Mouse (Mus musculus): ENCODE measurements at regions not wholly inside any gene's neighbourhood (a gene's known extent, or its start where the extent isn't known, plus 50 kb on each side); places are given as distances from the start of the nearest gene placed in this dataset.
"Not testable (repeated sequence)": the region's sequence is repeated elsewhere in the genome, so short reads cannot be mapped to it uniquely, and the experiment has no call there.

DNA sequence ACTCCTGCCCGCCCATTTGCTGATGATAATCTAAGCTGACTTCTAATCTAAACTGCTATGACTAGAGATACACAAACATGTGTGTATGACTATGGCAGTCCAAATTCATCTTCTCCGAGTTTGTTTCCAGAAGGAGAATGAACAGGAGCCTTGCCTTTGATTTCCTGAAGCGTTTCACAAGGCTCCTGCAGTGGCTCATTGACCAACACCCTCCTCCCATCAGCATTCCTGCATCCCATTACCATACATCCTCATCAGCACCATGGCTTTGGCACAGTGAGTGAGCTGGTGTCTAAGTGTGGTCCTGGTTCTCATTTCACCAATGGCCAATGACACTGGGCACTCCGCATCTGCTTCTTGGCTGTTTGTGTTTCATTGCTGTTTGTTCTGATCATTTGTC, 548.6 kb upstream of the Olfr1507 start:
- not testable (repeated sequence) for DNase-seq (ENCODE audit: low spot score in 2 of 2)

DNA sequence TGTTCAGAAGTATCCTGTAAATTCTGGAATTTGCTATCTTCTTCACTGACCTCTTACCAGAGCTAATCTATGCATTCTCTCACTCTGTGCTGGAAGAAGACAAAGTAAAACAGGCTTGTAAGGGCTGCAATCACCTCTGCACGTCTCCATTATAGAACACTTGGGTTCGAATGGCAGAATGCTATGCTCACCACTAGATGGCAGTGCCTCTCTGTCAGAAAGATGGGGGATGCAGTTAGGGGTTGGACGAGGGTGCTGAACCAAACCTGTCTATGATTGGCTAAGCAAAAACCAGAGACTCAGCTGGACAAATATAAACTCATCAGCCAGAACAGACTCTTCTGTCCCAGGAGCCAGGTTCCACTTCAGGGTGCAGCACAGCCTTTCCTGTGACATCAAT, 546.5 kb upstream of the Olfr1507 start:
- not testable (repeated sequence) for DNase-seq (ENCODE audit: low spot score in 2 of 2)

DNA sequence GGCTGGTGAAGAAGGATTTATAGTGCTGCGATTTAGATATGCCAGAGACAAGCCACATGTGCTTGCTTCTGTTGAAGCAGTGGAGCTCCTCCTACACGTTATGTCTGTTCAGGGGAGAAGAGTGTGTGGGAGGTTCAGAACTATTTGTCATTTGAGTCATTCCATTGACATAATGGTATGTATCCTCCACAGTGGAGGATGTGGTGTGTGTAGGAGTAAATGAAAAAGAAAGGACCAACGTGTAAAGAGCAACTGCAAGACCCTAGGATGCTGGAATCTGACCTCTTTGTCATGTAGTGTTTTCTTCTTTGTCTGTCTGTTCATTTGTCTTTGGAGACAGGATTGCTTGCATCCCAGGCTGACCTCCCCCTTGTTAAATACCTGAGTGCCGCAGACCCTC, 543.9 kb upstream of the Olfr1507 start:
- DNase-seq (ENCODE audit: low spot score in 2 of 2), result not testable (repeated sequence)

DNA sequence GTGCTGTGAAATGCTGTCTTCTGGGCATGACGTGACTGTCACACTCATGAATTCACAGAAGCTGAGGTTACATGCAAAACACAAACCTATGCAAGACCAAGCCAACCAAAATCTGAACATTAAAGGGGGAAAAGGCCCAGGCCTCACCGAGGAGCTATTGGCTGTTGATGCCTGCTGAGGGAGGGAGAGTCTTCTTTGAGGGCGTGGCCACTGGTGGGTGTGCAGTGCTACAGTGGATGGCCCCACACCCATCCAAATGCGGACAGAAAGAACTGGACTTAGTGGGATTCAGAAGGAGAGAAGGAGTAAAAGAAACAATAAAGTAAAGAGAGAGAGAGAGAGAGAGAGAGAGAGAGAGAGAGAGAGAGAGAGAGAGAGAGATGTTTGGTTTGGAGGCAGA, 539.4 kb upstream of the Olfr1507 start:
- DNase-seq (ENCODE audit: low spot score in 2 of 2), result not testable (repeated sequence)

DNA sequence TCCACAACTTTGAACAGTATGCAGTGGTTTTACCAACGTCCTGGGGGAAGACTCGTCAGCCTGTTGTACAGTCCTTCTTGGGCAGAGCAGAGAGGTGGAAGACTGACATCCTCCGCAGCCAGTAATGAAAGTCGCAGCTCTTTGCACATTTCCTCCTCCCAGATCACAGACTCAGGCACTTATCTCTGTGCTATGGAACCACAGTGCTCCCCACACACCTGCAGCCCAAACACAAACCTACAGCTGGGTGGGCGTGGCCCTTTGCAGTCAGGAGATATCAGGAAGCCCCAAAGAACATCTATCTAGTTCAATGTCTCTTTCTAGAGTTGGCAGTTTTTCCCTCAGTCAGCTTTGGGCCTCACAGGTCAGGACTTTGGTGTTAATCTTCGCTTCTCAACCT, 537.7 kb upstream of the Olfr1507 start:
- not testable (repeated sequence) for DNase-seq (ENCODE audit: low spot score in 2 of 2)

DNA sequence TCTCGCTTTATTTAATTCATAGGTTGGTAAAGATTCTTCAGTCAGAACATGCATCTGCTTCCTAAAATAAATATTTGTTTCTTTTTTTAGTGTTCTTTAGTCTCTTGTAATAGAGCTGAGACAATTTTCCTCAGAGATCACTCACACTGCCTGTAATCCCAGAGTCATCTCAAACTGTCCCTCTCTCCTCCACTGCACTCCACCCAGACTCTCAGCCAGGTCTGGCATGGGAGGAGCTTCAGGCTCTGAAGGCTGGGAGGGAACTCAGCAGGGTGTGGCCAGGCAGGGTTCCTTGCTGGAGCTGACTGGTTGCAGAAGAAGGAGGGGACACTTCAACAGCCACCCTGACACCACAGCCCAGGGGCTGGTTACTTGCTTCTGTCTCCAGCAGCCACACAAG, 536.9 kb upstream of the Olfr1507 start:
- DNase-seq (ENCODE audit: low spot score in 2 of 2), result not testable (repeated sequence)

DNA sequence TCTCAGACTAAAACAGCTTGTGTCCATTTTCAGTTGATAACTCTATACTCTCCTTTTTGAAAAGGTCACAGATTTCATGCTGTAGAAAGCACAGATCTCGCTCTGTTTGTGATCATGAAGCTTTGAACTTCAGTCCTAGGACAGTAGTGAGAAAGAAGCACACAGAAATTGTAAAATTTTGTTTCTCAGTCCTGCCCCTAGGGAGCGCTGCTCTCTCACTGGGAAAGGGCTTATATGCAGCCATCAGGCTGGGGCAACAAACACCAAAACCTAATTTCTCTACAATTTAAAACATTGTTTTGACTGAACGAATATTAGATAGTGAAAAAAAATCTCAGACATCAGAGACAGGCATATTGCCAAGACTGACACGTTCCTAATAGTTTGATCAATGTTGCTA, 534.7 kb upstream of the Olfr1507 start:
- not testable (repeated sequence) for DNase-seq (ENCODE audit: low spot score in 2 of 2)

DNA sequence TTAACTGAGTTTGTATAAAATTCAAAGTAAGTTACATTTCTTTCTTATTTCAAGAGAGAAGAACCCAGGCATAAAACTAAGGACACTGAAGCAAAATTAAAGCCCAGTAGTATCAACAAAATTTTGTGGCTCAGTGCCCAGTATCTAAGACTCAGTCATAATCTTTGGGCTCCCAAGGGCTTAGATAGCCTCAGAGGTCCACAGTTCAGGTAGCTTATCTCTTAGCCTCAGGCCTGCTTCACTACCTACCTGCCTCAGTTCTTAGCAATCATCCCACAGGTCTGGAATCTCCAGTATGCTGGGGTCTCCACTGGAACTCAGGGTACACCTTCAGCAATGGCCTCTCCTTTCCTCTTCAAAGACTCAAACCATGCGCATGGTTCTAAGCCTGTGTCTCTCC, 531.4 kb upstream of the Olfr1507 start:
- DNase-seq (ENCODE audit: low spot score in 2 of 2), result not testable (repeated sequence)

DNA sequence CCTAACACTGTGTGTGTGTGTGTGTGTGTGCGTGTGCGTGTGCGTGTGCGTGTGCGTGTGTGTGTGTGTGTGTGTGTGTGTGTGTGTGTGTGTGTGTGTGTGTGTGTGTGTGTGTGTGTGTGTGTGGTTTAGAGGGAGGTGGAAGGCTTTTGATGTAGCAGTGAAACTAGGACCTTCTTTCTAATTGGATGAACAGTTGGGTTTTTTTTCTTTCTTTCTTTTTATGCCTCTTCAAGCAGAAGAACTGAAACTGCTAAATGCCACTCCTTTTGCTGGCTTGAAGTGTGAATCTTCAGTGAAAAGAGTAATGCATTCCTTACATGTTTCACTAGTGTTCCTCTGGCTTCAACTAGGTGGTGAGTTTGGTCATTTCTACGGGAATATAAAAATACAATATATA, 524.6 kb upstream of the Olfr1507 start:
- not testable (repeated sequence) for DNase-seq (ENCODE audit: low spot score in 2 of 2)

DNA sequence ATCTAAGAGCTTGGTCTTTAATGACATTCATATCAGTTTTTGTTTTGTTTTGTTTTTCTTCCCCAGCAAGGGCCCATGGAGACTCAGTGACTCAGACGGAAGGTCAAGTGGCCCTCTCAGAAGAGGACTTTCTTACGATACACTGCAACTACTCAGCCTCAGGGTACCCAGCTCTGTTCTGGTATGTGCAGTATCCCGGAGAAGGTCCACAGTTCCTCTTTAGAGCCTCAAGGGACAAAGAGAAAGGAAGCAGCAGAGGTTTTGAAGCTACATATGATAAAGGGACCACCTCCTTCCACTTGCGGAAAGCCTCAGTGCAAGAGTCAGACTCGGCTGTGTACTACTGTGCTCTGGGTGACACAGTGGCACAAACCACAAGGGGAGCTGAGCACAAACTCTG, 512.2 kb upstream of the Olfr1507 start:
- not testable (repeated sequence) for DNase-seq (ENCODE audit: low spot score in 2 of 2)

DNA sequence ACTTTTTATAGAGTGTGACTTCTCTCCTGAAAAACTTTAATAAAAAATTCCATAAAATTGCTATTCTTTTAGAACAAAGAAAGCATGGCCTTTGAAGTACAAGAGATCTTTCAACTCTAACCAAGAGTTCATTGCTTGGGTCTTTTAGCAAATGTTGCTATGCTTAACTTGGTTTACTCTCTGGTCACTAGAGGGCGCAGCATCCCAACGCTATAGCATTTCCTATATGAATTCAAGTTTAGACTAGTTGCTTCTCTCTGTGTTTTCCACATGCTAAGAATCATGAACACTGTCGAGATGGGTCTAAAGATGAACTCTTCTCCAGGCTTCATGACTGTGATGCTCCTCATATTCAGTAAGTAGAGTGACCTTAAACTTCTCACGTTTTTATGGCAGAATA, 511.8 kb upstream of the Olfr1507 start:
- DNase-seq (ENCODE audit: low spot score in 2 of 2), result not testable (repeated sequence)

DNA sequence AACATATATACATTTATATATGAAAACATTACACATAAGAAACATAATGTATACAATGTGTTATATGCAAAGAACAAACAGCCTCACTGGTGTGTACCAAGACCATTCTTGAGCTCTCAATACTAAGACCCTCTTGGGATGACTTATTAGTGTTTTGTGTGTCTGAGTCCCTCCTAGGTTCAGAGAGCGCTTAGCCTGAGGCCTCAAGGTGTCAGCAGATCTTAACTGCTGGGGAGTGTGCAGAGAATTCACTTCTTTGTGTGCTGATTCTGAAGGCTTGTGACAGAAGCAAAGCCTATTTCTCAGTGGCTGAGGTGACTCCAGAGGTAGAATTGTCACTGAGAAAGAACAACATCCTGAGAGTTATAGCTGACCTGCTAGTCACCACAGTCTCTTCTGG, 505.7 kb upstream of the Olfr1507 start:
- DNase-seq (ENCODE audit: low spot score in 2 of 2), result not testable (repeated sequence)

DNA sequence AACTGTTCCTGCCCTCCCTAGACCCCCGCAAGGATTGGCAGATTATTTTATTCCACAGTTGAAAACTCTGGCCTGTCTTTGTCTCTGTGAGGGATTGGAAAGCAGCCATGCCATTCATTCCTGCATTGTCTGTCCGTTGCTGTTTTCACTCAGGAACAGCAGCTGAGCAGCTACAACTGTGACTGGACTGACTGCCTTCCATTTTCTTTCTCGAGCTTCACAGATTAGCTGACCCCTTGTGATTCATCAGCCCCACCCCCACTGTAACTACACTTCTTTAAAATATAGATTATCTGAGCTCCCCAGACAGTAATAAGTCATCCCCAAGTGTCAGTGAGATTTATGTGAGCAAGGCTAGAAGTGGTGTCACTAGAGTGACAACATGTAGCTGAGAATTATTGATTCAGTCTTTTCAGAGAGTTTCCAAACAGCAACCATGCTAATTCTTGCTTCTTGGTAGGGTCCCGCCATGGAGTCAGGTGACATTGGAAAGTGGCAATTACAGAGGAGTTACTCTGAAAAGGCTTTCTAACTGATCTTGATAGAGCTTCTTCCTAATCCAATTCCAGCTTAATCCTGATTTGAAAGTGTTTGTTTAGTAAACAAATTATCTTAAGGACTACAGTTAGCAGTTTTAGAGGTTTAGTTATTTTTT, 496.7 kb upstream of the Olfr1507 start:
- not testable (repeated sequence) for DNase-seq (ENCODE audit: low spot score in 2 of 2)

DNA sequence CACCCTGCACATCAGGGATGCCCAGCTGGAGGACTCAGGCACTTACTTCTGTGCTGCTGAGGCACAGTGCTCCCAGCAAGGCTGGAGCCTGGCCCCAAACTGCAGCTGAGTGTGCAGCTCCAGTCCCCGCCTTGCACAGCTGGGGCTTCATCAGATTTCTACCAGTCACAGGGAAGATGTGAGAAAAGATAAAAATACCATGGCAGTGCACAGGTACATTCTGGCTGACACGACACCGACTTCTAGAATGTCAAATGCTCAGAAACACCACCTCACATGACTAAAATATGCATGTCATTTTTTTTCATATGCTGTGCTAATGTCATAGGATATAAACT, 495.7 kb upstream of the Olfr1507 start:
- DNase-seq (ENCODE audit: low spot score in 2 of 2), result not testable (repeated sequence)

DNA sequence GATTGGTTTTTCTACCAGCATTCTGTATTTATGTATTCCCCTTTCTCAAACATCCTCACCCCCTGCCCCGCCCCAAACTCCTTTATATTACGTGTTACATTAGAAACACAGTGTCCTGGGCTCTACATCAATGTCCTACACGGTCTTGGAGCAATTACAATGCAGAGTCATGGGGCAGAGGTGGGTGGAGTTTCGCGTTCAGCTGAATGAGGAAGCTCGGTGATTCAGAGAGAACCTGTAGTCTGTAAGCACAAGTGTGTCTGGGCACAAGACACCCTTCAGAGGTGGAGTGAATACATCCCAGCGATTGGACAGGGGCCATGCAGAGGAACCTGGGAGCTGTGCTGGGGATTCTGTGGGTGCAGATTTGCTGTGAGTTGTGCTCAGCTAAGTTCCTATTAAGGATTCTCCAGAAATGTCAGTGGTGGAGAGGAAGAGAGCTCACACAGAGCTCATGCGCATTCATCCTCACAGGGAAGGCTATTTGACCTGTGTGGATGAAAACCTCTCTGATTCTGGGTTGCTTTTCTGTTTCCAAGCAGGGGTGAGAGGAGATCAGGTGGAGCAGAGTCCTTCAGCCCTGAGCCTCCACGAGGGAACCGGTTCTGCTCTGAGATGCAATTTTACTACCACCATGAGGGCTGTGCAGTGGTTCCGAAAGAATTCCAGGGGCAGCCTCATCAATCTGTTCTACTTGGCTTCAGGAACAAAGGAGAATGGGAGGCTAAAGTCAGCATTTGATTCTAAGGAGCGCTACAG, 495.2 kb upstream of the Olfr1507 start:
- DNase-seq (ENCODE audit: low spot score in 2 of 2), result not testable (repeated sequence)

DNA sequence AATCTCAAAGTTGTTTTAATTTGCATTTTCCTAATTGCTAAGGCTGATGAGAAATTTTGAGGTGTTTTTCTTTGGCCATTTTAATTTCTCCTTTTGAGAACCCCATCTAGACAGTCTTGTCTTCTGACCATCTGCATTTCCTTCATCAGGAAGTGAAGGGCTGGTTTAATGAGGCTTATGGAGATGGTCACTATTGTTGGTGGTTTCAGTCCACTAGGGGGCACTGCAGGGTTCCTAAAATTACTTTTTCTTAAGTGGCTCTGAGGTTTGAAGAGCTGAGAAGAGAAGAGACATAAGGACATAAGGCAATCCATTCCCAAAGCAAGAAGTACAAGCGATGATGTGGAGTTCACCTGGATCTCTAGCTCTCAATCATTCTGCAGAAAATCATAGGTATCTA, 494.4 kb upstream of the Olfr1507 start:
- not testable (repeated sequence) for DNase-seq (ENCODE audit: low spot score in 2 of 2)

DNA sequence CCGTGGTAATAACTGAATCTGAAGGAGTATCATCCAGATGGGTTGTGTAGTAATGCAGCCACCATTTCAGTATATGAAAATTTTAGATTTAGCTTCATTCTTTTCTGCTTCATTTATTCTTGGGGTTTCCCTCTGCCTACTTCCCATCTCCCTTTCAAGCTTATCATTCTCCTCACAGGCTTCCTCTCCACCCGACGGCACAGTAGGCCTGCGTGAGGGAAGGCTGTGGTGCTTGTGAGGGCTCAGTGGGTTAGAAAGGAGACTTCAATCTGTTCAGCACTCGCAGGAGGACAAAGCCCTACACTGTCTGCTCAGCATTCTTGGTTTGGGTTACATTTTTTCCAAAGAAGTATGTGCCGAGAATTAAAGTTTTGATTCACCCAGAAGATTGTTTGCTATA, 493.0 kb upstream of the Olfr1507 start:
- not testable (repeated sequence) for DNase-seq (ENCODE audit: low spot score in 2 of 2)

DNA sequence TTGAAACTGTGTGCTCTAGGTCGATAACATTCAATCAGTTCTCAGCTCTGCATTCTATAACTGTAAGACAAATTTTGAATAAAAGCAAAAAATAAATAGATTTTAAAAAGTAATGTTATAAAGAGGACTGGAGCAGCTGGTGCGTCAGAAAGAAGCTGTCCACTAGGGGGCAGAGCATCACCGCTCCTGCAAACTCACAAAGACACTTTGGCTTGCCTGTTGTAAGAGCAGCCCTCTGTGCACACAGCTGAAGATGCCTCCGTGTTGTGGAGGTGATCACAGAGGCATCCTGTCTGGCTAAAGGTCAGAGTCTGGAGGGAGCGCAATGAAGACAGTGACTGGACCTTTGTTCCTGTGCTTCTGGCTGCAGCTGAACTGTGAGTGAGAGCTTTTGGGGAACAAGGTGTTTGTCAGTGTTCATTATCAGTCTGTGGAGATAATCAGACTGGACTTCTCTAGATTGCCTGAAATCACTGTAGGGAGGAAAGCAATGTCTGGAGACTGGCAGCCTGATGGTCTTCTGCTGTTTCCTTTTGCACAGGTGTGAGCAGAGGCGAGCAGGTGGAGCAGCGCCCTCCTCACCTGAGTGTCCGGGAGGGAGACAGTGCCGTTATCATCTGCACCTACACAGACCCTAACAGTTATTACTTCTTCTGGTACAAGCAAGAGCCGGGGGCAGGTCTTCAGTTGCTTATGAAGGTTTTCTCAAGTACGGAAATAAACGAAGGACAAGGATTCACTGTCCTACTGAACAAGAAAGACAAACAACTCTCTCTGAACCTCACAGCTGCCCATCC, 476.9 kb upstream of the Olfr1507 start:
- DNase-seq (ENCODE audit: low spot score in 2 of 2), result not testable (repeated sequence)

DNA sequence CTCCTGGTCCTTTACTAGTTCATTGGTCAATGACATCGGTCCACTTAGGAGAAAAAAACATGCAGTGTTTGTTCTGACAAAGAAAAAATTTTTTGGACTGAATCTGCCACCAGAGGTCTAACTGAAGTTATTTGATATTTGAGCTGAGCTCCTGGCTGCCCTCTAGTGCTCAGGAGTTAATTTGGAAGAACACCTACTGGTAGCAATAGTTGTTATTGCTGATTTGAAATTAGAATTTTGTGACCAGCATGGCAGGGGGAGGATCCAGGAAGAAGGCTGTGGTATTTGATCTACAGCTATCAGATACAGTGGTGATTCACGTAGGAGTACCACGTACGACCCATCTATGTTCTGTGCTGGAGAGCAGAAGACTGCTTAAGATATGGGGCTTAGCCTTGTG, 466.6 kb upstream of the Olfr1507 start:
- not testable (repeated sequence) for DNase-seq (ENCODE audit: low spot score in 2 of 2)

DNA sequence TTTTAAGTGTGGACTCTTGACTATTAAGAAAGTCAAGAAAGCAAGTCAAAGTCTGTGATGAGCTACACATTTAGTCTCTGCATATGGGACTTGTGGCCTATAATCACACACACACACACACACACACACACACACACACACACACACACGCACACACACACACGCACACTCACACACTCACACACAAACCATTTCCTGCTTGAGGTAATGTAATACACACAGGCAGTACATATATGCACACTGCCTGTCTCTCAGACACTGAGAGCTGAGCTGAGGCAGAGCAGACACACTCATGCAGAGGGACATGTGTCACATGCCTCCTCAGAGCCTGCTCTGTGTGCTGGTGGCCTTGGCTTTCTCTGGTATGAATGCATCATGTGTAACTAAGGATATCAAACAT, 461.0 kb upstream of the Olfr1507 start:
- not testable (repeated sequence) for DNase-seq (ENCODE audit: low spot score in 2 of 2)

DNA sequence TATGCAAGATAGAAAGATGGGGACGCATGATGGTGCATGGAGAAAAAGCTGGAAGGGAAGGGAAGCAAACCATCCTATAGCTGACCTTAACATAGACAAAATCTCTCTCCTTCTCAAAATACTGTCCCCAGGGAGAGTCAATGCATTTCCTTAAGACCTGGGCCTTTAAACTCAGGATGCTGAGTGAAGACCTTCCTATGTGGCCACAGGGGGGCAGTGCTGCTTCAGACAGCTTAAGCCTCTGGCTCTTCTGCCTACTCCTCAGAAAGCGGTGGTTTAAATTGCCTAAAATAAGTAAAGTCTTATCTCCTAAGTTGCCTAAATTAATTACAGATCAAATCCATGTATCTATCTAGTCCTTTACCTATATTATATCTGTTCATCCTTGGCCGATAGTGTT, 449.4 kb upstream of the Olfr1507 start:
- not testable (repeated sequence) for DNase-seq (ENCODE audit: low spot score in 2 of 2)

DNA sequence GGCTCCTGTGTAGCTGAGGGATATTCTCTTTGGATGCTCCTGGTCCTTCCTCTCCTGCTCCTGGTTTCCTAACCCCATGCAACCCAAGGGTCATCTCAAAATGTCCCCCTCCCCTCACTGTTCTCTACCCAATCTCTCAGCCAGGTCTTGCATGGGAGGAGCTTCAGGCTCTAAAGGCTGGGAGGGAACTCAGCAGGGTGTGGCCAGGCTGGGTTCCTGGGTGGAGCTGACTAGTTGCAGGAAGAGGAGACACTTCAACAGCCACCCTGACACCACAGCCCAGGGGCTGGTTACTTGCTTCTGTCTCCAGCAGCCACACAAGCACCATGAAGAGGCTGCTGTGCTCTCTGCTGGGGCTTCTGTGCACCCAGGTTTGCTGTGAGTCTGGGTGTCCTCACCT, 446.9 kb upstream of the Olfr1507 start:
- DNase-seq (ENCODE audit: low spot score in 2 of 2), result not testable (repeated sequence)

All from adrenal gland, postnatal 4 days (tissue).